Mouse (Mus musculus) C3H10T1/2 (cell line): ENCODE measurements around the gene Celsr2. TPM values are rescaled to one million over a fixed set of nuclear protein-coding genes. Genes with fewer than 3 reads are reported as not detected.

ENCODE experiments used
- polyA plus RNA-seq, 2 experiments: library from polyadenylated mRNA; unstranded; fragments of >200 nt; fragmentation: generic; extraction: Trizol; gene quantifications; one replicate each; pipeline ENCODE4 v1.2.1; 2012; ENCODE audit warnings: missing spikeins in 2 of 2

Gene Celsr2
- under 1 TPM in 1 of 2 experiments, not detected in 1; 0.06 TPM for polyA plus RNA-seq

DNA sequence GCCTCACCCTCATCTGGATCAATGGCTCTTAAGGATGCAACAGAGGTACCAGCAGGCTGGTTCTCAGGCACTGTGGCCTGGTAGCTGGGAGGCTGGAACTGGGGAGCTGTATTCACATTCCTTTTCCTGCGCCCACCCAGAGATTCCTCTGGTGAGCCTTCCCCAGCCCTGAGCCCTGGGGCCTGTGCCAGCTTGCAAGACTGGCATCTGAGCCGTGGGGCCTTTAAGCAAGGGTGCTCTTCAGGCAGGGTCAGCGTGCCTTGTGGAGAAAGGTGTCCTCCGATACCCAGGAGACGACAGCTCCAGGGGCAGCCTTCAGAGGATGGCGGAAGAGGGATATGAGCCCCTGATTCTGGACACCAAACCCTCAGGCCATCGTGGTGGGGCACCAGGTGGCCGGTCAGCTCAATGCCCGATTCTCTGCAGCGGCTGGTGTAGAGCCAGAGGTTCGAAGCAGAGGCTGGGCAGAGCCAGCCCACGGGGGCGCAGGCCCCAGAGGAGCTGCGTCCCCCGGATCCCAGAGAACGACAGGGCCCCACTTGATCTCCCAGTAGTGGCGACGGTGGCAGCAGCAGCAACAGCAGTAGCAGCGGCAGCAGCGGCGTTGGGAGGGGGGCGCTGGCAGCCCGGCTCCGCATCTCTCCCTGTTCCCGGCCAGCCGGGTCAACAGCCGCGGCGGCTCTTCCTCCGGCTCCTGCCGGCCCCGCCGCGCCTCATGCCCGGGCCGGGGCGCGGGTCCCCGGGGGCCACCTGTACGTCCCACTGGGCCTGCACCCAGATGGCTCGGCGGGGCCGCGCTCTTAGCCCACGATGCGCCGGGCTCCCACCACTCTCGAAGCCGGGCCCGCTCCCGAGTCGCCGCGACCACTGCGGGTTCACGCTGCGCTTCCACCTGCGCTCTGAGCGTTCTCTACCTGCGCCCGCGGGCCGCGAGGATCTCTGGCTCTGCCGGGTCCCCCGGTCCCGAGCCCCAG, at the start of gene Celsr2:
Celsr2 (minus strand) TSS at position 696 of the 974 bp plus-strand sequence.

GRCm38 (mm10) chr3:108444698-108445365, 29.5 kb upstream of the Celsr2 start, which contains the start of gene Sars:
Gene Sars (minus strand): TSS chr3:108445209.

GRCm38 (mm10) chr3:108383485-108384354, 31.6 kb downstream of the Celsr2 start, which contains the start of gene Psrc1:
Gene Psrc1 (plus strand): TSS chr3:108383839.

DNA sequence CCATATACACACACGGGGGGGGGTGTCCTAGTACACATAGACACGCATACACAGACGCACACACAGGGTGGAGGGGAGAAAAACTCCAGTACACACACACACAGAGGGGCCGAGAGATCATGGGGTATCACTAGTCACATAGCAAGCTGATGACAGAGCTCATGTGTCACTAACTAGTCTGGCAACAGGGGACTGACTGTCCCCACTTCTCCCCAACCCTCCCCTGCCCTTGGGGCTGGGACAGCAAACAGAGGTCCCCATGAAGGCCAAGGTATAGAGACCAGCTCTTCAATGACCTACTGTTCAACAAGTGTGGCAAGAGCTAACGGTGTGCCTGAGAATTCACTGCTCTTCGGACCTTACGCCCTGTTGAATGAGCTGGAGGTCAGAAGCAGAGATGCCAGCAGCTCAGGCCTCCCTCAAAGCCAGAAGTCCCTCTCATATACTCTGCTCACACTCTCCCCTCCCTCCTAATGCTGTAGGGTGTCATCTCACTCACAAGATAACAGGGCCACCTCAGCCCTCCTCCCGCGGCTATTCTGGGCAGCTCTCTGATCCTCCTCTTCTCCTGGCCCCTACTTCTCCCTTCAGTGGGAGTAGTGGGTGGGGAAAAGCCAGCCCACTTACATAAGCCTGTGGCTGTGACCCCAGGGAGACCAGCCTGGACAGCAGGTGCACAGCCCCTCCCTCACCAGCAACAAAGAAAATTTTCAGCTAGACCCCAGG, 50.9 kb downstream of the Celsr2 start, which contains the start of gene Mybphl:
Mybphl (plus strand) TSS at position 642 of the 726 bp plus-strand sequence.

Other genes starting within 250 kb of the Celsr2 start
- gene Amigo1, start 229.2 kb downstream of the Celsr2 start, polyA plus RNA-seq: under 1 TPM; 0.33 to 0.92 TPM
- gene Cyb561d1, start 214.3 kb downstream of the Celsr2 start, polyA plus RNA-seq: 1 to 10 TPM in 1 of 2 experiments, under 1 TPM in 1; 0.49 to 3.1 TPM
- 1 to 10 TPM; 3.1 to 9.9 TPM for gene Atxn7l2, start 204.6 kb downstream of the Celsr2 start, polyA plus RNA-seq
- gene Sypl2, start 188.9 kb downstream of the Celsr2 start, polyA plus RNA-seq: not detected
- 100 to 1,000 TPM; 122 to 173 TPM for gene Psma5, start 158.6 kb downstream of the Celsr2 start, polyA plus RNA-seq
- gene Sort1, start 131.5 kb downstream of the Celsr2 start, polyA plus RNA-seq: under 1 TPM; 0.04 to 0.74 TPM
- not detected for gene Mybphl, start 50.6 kb downstream of the Celsr2 start, polyA plus RNA-seq
- gene Psrc1, start 31.7 kb downstream of the Celsr2 start, polyA plus RNA-seq: 10 to 100 TPM; 27.3 to 64.8 TPM
- 100 to 1,000 TPM; 106 to 202 TPM for gene Sars, start 29.7 kb upstream of the Celsr2 start, polyA plus RNA-seq
- gene 1700013F07Rik, start 118.6 kb upstream of the Celsr2 start, polyA plus RNA-seq: 1 to 10 TPM in 1 of 2 experiments, under 1 TPM in 1; 0.34 to 1.4 TPM
- under 1 TPM in 1 of 2 experiments, not detected in 1; 0.01 TPM for gene 5330417C22Rik, start 121.0 kb upstream of the Celsr2 start, polyA plus RNA-seq
- 10 to 100 TPM in 1 of 2 experiments, 1 to 10 TPM in 1; 1.5 to 23.0 TPM for gene Tmem167b, start 146.9 kb upstream of the Celsr2 start, polyA plus RNA-seq
- 1 to 10 TPM in 1 of 2 experiments, under 1 TPM in 1; 0.54 to 8.1 TPM for gene Taf13, start 156.1 kb upstream of the Celsr2 start, polyA plus RNA-seq
- 1 to 10 TPM in 1 of 2 experiments, under 1 TPM in 1; 0.12 to 1.7 TPM for gene Wdr47, start 175.7 kb upstream of the Celsr2 start, polyA plus RNA-seq
- gene Clcc1, start 238.4 kb upstream of the Celsr2 start, polyA plus RNA-seq: 10 to 100 TPM in 1 of 2 experiments, 1 to 10 TPM in 1; 2.6 to 25.9 TPM